Mouse (Mus musculus) heart, adult 2 months (tissue): Measurements from ENCODE around the gene Fcrlb. TPM values are rescaled to one million over a fixed set of nuclear protein-coding genes. Genes with fewer than 3 reads are reported as not detected.
A peak's percentile ranks its signal among the peaks of the same experiment; 100 is the strongest.
"Not testable (repeated sequence)": the region's sequence is repeated elsewhere in the genome, so short reads cannot be mapped to it uniquely, and the experiment has no call there.

ENCODE experiments used
- DNase-seq, 2 experiments: peaks; one replicate each; pipeline ENCODE4 v3.0.0; 2021
- H3K27ac ChIP-seq: fragments of 200-600 bp; 2 replicates; pipeline ENCODE4 v1.8.1; 2022
- H3K27me3 ChIP-seq: fragments of 200-500 bp; 2 replicates; pipeline ENCODE4 v1.6.1; 2012; ENCODE audit warnings: mild to moderate bottlenecking, low read length, inconsistent platforms, mixed read lengths; ENCODE audit not compliant: control insufficient read depth, insufficient read depth
- H3K36me3 ChIP-seq: fragments of 200-500 bp; 2 replicates; pipeline ENCODE4 v1.6.1; 2012; ENCODE audit warnings: low read length, inconsistent platforms; ENCODE audit not compliant: control insufficient read depth, insufficient read depth
- H3K4me1 ChIP-seq: fragments of 200-500 bp; 2 replicates; pipeline ENCODE4 v1.6.1; 2011; ENCODE audit warnings: low read length; ENCODE audit not compliant: control insufficient read depth, insufficient read depth
- H3K4me3 ChIP-seq: fragments of 200-600 bp; 2 replicates; pipeline ENCODE4 v1.8.1; 2022
- H3K79me2 ChIP-seq: fragments of 200-500 bp; replicated peaks from 2 replicates; pipeline ENCODE4 v1.6.1; 2012; ENCODE audit warnings: mild to moderate bottlenecking, inconsistent platforms, low read length, moderate library complexity, mixed read lengths; ENCODE audit not compliant: control insufficient read depth, insufficient read depth
- H3K9ac ChIP-seq: fragments of 200-500 bp; 2 replicates; pipeline ENCODE4 v1.6.1; 2012; ENCODE audit warnings: low read depth, mild to moderate bottlenecking, control low read depth, inconsistent platforms, low read length, mixed read lengths
- CTCF ChIP-seq: fragments of 200-600 bp; IDR thresholded peaks from 2 replicates; pipeline ENCODE4 v1.8.1; 2022; ENCODE audit warnings: antibody characterized with exemption, mild to moderate bottlenecking, moderate library complexity
- EP300 ChIP-seq: fragments of 200-500 bp; IDR thresholded peaks from 2 replicates; pipeline ENCODE4 v1.6.1; 2011; ENCODE audit warnings: low read depth, low read length, control low read depth; ENCODE audit not compliant: insufficient read depth
- POLR2A ChIP-seq: fragments of 200-500 bp; IDR thresholded peaks from 2 replicates; pipeline ENCODE4 v1.6.1; 2011; ENCODE audit warnings: mild to moderate bottlenecking, low read depth, low read length, control low read depth; ENCODE audit not compliant: insufficient read depth
- WGBS: fragments of 180-500 bp; shearing (Covaris S2); methylation state at CpG from one replicate; pipeline ENCODE4 v1.1.7; 2018; 5-methylcytosine and 5-hydroxymethylcytosine counted together
- intact Hi-C: fragments of 180-260 bp; cut with DNase I; formaldehyde crosslinking; loops from one replicate; pipeline ENCODE4 v1.15.1; 2025
- polyA plus RNA-seq: library from polyadenylated mRNA; depleted of rRNA; stranded (reverse); fragments of >200 nt; gene quantifications from 2 replicates; pipeline ENCODE4 v1.2.3, GENCODE M21; 2012
- total RNA-seq, 2 experiments: library from RNA; stranded (reverse); gene quantifications; 2 replicates each; pipeline ENCODE4 v1.2.3; 2021

Fcrlb gene
- total and polyA plus RNA-seq, 3 experiments: not detected

GRCm38 (mm10) chr1:170950772-170951171 is 38.0 kb upstream of the Fcrlb start:
- intact Hi-C loops: loop anchor here (1.0 kb wide), 1 partner anchor 9 kb away; no protein-coding TSS in a partner anchor
- no peaks in the 10 kb centered on the region for H3K79me2 ChIP-seq
- no peaks in the 10 kb centered on the region for H3K27me3 ChIP-seq
- H3K9ac ChIP-seq: no peak overlapping the region
- H3K36me3 ChIP-seq: no peaks in the 10 kb centered on the region
- no peak overlapping the region for H3K4me3 ChIP-seq
- no peak for DNase-seq
- TF ChIP-seq POLR2A: no peak
- no peak for TF ChIP-seq CTCF
- TF ChIP-seq EP300: no peak
- H3K27ac ChIP-seq: no peak overlapping the region
- no peaks in the 10 kb centered on the region; the same call in 1 of the 2 replicates for H3K4me1 ChIP-seq
- 70% methylated on average over 3 of the region's 3 CpGs for WGBS

DNA sequence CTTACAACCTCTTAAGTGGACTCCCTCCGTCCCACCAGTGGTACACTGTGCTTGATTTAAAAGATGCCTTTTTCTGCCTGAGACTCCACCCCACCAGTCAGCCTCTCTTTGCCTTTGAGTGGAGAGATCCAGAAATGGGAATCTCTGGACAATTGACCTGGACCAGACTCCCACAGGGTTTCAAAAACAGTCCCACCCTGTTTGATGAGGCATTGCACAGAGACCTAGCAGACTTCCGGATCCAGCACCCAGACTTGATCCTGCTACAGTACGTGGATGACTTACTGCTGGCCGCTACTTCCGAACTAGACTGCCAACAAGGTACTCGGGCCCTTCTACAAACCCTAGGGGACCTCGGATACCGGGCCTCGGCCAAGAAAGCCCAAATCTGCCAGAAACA is 32.2 kb upstream of the Fcrlb start:
- H3K79me2 ChIP-seq, intact Hi-C loops, H3K4me3 ChIP-seq, H3K36me3 ChIP-seq, DNase-seq, H3K4me1 ChIP-seq, H3K27me3 ChIP-seq, H3K9ac ChIP-seq, H3K27ac ChIP-seq: not testable (repeated sequence)
- 93% methylated on average over 3 of the region's 9 CpGs for WGBS

DNA sequence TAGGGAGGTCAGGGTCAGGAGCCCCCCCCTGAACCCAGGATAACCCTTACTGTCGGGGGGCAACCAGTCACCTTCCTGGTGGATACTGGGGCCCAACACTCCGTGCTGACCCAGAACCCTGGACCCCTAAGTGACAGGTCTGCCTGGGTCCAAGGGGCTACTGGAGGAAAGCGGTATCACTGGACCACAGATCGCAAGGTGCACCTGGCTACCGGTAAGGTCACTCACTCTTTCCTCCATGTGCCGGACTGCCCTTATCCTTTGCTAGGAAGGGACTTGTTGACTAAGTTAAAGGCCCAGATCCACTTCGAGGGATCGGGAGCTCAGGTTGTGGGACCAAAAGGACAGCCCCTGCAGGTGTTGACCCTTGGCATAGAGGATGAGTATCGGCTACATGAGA is 31.4 kb upstream of the Fcrlb start:
- H3K27ac ChIP-seq, DNase-seq, intact Hi-C loops, H3K36me3 ChIP-seq, H3K4me3 ChIP-seq, H3K79me2 ChIP-seq, H3K27me3 ChIP-seq, H3K4me1 ChIP-seq, H3K9ac ChIP-seq: not testable (repeated sequence)
- 97% methylated on average over 9 of the region's 9 CpGs for WGBS

- peak in 1 of 2 experiments; percentile 46 for DNase-seq
- no peak overlapping the region for H3K4me3 ChIP-seq
- H3K36me3 ChIP-seq: no peaks in the 10 kb centered on the region
- H3K4me1 ChIP-seq: no peaks in the 10 kb centered on the region
- H3K9ac ChIP-seq: no peak overlapping the region
- 81% methylated on average over 12 of the region's 12 CpGs for WGBS
- H3K27me3 ChIP-seq: no peaks in the 10 kb centered on the region
- intact Hi-C loops: no loop called here
- TF ChIP-seq CTCF (no peak), EP300 (no peak)
- H3K79me2 ChIP-seq: no peaks in the 10 kb centered on the region
- no peak overlapping the region for H3K27ac ChIP-seq
Observed at GRCm38 (mm10) chr1:170939255-170939654, 26.5 kb upstream of the Fcrlb start.

- intact Hi-C loops: no loop called here
- DNase-seq: no peak
- Histone ChIP-seq H3K4me3 (no peak overlapping the region), H3K27me3 (no peaks in the 10 kb centered on the region), H3K79me2 (no peaks in the 10 kb centered on the region), H3K9ac (no peak overlapping the region), H3K4me1 (no peaks in the 10 kb centered on the region), H3K27ac (no peak overlapping the region), H3K36me3 (no peaks in the 10 kb centered on the region)
- 51% methylated on average over 2 of the region's 2 CpGs for WGBS
- TF ChIP-seq CTCF (no peak), POLR2A (no peak)
Observed at GRCm38 (mm10) chr1:170934383-170934782, 21.6 kb upstream of the Fcrlb start.

DNA sequence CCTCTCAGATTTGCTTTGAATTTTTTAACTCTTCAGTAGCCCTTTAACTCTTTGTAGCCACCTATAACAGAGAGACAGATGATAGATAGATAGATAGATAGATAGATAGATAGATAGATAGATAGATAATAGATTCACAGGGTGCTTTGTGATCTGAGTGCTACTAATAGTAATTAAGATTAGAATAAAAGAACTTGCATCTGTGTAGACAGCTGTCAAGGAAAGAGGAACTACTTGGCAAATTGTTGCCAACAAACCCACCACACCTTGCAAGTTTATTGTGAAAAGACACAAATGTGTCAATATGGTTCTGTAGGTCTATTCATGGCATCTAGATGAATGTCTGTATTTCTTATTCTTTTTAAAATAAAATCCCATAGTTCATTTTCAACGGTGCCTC is 21.2 kb upstream of the Fcrlb start:
- no peaks in the 10 kb centered on the region for H3K79me2 ChIP-seq
- 69% methylated on average over 1 of the region's 1 CpGs for WGBS
- no peaks in the 10 kb centered on the region for H3K4me1 ChIP-seq
- H3K27ac ChIP-seq: no peak overlapping the region
- intact Hi-C loops: no loop called here
- H3K36me3 ChIP-seq: no peaks in the 10 kb centered on the region
- TF ChIP-seq POLR2A (no peak), EP300 (no peak), CTCF (no peak)
- H3K9ac ChIP-seq: no peak overlapping the region
- no peak overlapping the region for H3K4me3 ChIP-seq
- no peak for DNase-seq
- no peaks in the 10 kb centered on the region for H3K27me3 ChIP-seq

DNA sequence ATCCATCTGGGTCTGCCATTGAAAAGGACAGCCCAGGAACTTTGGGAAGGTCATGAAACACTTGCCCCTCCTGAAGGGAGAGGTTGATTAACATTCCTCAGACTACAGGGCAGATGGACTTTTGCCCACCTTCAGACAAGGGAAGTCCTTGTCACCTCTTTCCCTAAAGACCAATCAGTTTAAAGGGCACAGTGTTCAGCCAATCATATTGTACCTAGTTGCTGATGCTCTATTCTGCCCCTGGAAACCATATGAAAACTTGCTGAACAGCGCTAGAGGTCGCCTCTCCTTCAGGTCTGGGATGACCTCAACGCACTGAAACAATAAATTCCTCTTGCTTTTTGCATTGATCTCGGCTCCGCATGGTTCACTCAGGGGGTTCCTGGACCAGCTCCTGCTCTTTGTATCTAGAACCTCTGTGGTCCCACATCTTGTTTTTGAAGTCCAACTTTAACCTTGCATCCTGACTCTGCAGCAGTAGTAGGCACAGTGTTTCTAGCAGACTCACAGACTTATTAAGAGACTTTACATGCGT is 20.7 kb upstream of the Fcrlb start:
- no peak for TF ChIP-seq POLR2A
- TF ChIP-seq CTCF: no peak
- no peak for DNase-seq
- no peak overlapping the region for H3K9ac ChIP-seq
- no peaks in the 10 kb centered on the region for H3K79me2 ChIP-seq
- no peak overlapping the region for H3K27ac ChIP-seq
- no peaks in the 10 kb centered on the region for H3K4me1 ChIP-seq
- intact Hi-C loops: no loop called here
- 78% methylated on average over 6 of the region's 6 CpGs for WGBS
- no peaks in the 10 kb centered on the region for H3K36me3 ChIP-seq
- H3K4me3 ChIP-seq: no peak overlapping the region
- H3K27me3 ChIP-seq: no peaks in the 10 kb centered on the region
